Mouse (Mus musculus) limb, embryonic 13.5 days (tissue): Measurements from ENCODE around the gene Olfr73. TPM values are rescaled to one million over a fixed set of nuclear protein-coding genes. Genes with fewer than 3 reads are reported as not detected.
"Not testable (repeated sequence)": the region's sequence is repeated elsewhere in the genome, so short reads cannot be mapped to it uniquely, and the experiment has no call there.

Source experiments
- ATAC-seq: fragments of 200-750 bp; cut with Nextera tagmentation; 2 replicates; pipeline ENCODE4 v1.8.0; 2017; ENCODE audit warnings: low read depth, moderate number of reproducible peaks, moderate TSS enrichment; ENCODE audit not compliant: low FRiP score
- H3K27ac ChIP-seq: fragments of 300-500 bp; sonication (generic); 2 replicates; pipeline ENCODE4 v1.5.1; 2015; ENCODE audit warnings: inconsistent platforms, mild to moderate bottlenecking, moderate library complexity
- H3K27me3 ChIP-seq: fragments of 300-500 bp; sonication (generic); 2 replicates; pipeline ENCODE4 v1.6.1; 2015; ENCODE audit warnings: mild to moderate bottlenecking, inconsistent platforms
- H3K36me3 ChIP-seq: fragments of 300-500 bp; sonication (generic); 2 replicates; pipeline ENCODE4 v1.6.1; 2015; ENCODE audit warnings: inconsistent platforms, mild to moderate bottlenecking, moderate library complexity
- H3K4me1 ChIP-seq: fragments of 300-500 bp; sonication (generic); 2 replicates; pipeline ENCODE4 v1.6.1; 2015; ENCODE audit warnings: inconsistent platforms
- H3K4me2 ChIP-seq: fragments of 300-500 bp; sonication (generic); replicated peaks from 2 replicates; pipeline ENCODE4 v1.6.1; 2015; ENCODE audit warnings: inconsistent platforms, mild to moderate bottlenecking, moderate library complexity
- H3K4me3 ChIP-seq: fragments of 300-500 bp; sonication (generic); 2 replicates; pipeline ENCODE4 v1.5.1; 2015; ENCODE audit warnings: moderate library complexity, mild to moderate bottlenecking, inconsistent platforms
- H3K9ac ChIP-seq: fragments of 300-500 bp; sonication (generic); 2 replicates; pipeline ENCODE4 v1.6.1; 2015; ENCODE audit warnings: mild to moderate bottlenecking, inconsistent platforms
- H3K9me3 ChIP-seq: fragments of 300-500 bp; sonication (generic); 2 replicates; pipeline ENCODE4 v1.6.1; 2016; ENCODE audit warnings: inconsistent platforms
- WGBS: fragments of 180-500 bp; shearing (Covaris S2); methylation state at CpG from one replicate; pipeline ENCODE4 v1.1.7; 2015; 5-methylcytosine and 5-hydroxymethylcytosine counted together
- polyA plus RNA-seq: library from polyadenylated mRNA; unstranded; fragments of >200 nt; fragmentation: Nextera tagmentation; extraction: Ambion mirVana; gene quantifications from 2 replicates; pipeline ENCODE4 v1.2.1, GENCODE M21; 2015

Gene Olfr73
- not detected in 2 replicates for polyA plus RNA-seq

DNA sequence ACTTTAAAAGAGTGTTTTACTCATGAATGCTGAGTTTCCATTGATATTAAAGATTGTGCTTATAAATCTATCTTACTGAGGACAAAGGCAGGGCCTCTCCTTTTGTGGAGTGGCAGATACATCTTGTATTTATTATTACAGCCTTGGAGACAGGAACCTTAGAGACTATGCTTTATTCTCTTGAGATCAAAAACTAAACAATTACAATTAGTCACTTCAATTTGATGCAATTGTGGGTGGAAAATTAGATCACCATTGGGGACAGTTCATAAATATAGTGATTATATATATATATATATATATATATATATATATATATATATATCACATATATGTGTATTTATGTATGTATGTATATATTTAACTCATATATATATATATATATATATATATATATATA is at the start of gene Olfr73:
Gene Olfr73, minus strand, starts transcription at position 101 of the 400 bp plus-strand sequence.
- Histone ChIP-seq H3K9ac (no peak within 1 kb of the TSS), H3K4me2 (no peak within 1 kb of the TSS), H3K27ac (no peak within 1 kb of the TSS), H3K36me3 (no peaks in the 10 kb centered on the region), H3K4me1 (no peaks in the 10 kb centered on the region), H3K9me3 (no peaks in the 10 kb centered on the region), H3K27me3 (no peaks in the 10 kb centered on the region), H3K4me3 (no peak within 1 kb of the TSS)
- no peak for ATAC-seq

- H3K4me2 ChIP-seq: no peak within 1 kb of the TSS
- H3K4me1 ChIP-seq: no peaks in the 10 kb centered on the region
- ATAC-seq: no peak
- H3K27me3 ChIP-seq: no peaks in the 10 kb centered on the region
- no peaks in the 10 kb centered on the region for H3K9me3 ChIP-seq
- H3K4me3 ChIP-seq: no peak within 1 kb of the TSS
- no peaks in the 10 kb centered on the region for H3K36me3 ChIP-seq
- H3K27ac ChIP-seq: no peak within 1 kb of the TSS
- no peak within 1 kb of the TSS for H3K9ac ChIP-seq
These were observed 34.2 kb upstream of the Olfr73 start, which contains the start of gene Olfr1163 for GRCm38 (mm10) chr2:88071730-88072129. Gene Olfr1163, minus strand, starts transcription at chr2:88071830.

GRCm38 (mm10) chr2:88063587-88063986 is 26.1 kb upstream of the Olfr73 start:
- WGBS: 94% methylated on average over 2 of the region's 2 CpGs
- Histone ChIP-seq H3K27ac (no peak overlapping the region), H3K4me1 (no peaks in the 10 kb centered on the region), H3K4me3 (no peak overlapping the region), H3K4me2 (no peak overlapping the region), H3K27me3 (no peaks in the 10 kb centered on the region), H3K9ac (no peak overlapping the region), H3K36me3 (no peaks in the 10 kb centered on the region), H3K9me3 (peaks cover 4% of the 10 kb centered on the region; the same call in 1 of the 2 replicates)
- no peak for ATAC-seq

- Histone ChIP-seq H3K4me1 (no peaks in the 10 kb centered on the region), H3K9ac (no peak within 1 kb of the TSS), H3K36me3 (no peaks in the 10 kb centered on the region), H3K27me3 (no peaks in the 10 kb centered on the region), H3K4me2 (no peak within 1 kb of the TSS), H3K4me3 (no peak within 1 kb of the TSS), H3K9me3 (no peaks in the 10 kb centered on the region), H3K27ac (no peak within 1 kb of the TSS)
- ATAC-seq: no peak
- WGBS: 81% methylated on average over 1 of the region's 1 CpGs
These were observed 13.5 kb upstream of the Olfr73 start, which contains the start of gene Olfr1162 for GRCm38 (mm10) chr2:88051029-88051428. Gene Olfr1162, minus strand, starts transcription at chr2:88051129.

GRCm38 (mm10) chr2:88022474-88022873 is 15.0 kb downstream of the Olfr73 start, which contains the start of gene Olfr1161:
Gene Olfr1161, plus strand, starts transcription at chr2:88022774.
- not testable (repeated sequence) for H3K27me3 ChIP-seq, ATAC-seq, H3K36me3 ChIP-seq, H3K27ac ChIP-seq, H3K4me3 ChIP-seq, H3K9ac ChIP-seq, H3K9me3 ChIP-seq, H3K4me2 ChIP-seq, H3K4me1 ChIP-seq
- 83% methylated on average over 1 of the region's 1 CpGs for WGBS

DNA sequence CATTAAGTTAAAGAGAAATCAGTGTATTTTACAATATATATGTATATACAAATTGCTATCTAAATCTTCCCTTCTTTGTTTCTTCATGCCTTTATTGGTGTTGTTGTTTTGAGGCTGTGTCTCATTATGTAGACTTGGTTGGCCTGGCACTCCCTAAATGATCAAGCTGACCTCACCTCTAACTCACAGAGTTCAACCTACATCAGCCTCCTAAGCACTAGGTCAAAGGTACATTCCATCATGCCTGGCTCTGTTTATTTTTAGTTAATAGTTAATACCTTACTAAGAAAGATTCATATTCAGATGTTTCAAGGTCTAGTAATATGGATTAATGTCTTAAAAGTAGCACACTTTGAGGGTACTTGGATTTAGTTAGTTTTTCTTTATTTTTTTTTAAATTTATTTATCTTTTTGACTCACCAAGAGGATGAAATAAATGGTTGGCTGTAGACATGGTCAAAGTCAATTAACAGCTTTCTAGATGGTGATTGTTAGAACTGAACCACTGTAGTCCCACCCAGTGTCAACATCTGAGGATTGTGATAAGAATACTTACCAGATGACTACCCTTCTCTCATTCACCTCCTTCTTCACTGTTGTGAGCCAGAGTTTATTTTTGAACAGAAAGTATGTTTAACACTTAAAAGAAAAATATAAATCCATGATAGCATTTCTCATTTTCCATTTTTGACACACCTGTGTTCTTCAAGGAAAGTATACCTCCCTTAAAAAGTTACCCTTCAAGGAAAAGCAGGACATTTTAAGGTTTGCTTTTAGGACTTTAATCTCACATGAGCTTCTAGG is 29.8 kb downstream of the Olfr73 start, which contains the start of gene Olfr1160:
Gene Olfr1160, minus strand, starts transcription at position 754 of the 804 bp plus-strand sequence.
- Histone ChIP-seq H3K27me3 (no peaks in the 10 kb centered on the region), H3K9ac (no peak within 1 kb of the TSS), H3K4me2 (no peak within 1 kb of the TSS), H3K9me3 (no peaks in the 10 kb centered on the region), H3K27ac (no peak within 1 kb of the TSS), H3K4me1 (no peaks in the 10 kb centered on the region), H3K4me3 (no peak within 1 kb of the TSS), H3K36me3 (no peaks in the 10 kb centered on the region)
- no peak for ATAC-seq

GRCm38 (mm10) chr2:87989813-87990212 is 47.7 kb downstream of the Olfr73 start, which contains the start of gene Olfr1158:
Gene Olfr1158, plus strand, starts transcription at chr2:87990113.
- Histone ChIP-seq H3K36me3 (no peaks in the 10 kb centered on the region), H3K4me2 (no peak within 1 kb of the TSS), H3K9me3 (no peaks in the 10 kb centered on the region), H3K4me3 (no peak within 1 kb of the TSS), H3K4me1 (no peaks in the 10 kb centered on the region), H3K9ac (no peak within 1 kb of the TSS), H3K27ac (no peak within 1 kb of the TSS), H3K27me3 (no peaks in the 10 kb centered on the region)
- no peak for ATAC-seq

Other genes starting within 250 kb of the Olfr73 start
- not detected in 2 replicates for gene Olfr1143, start 237.1 kb downstream of the Olfr73 start, polyA plus RNA-seq
- gene Olfr1145, start 227.9 kb downstream of the Olfr73 start, polyA plus RNA-seq: not detected in 2 replicates
- gene Olfr1148, start 207.2 kb downstream of the Olfr73 start, polyA plus RNA-seq: not detected in 2 replicates
- not detected in 2 replicates for gene Olfr1150-ps1, start 193.7 kb downstream of the Olfr73 start, polyA plus RNA-seq
- not detected in 2 replicates for gene Olfr1151, start 181.8 kb downstream of the Olfr73 start, polyA plus RNA-seq
- gene Olfr1152, start 171.2 kb downstream of the Olfr73 start, polyA plus RNA-seq: 0.03 TPM in 1 of 2 replicates, not detected in the other
- gene Olfr1153, start 142.7 kb downstream of the Olfr73 start, polyA plus RNA-seq: not detected in 2 replicates
- gene Olfr1154, start 132.5 kb downstream of the Olfr73 start, polyA plus RNA-seq: not detected in 2 replicates
- gene Olfr1155, start 92.6 kb downstream of the Olfr73 start, polyA plus RNA-seq: not detected in 2 replicates
- gene Olfr1156, start 84.6 kb downstream of the Olfr73 start, polyA plus RNA-seq: not detected in 2 replicates
- not detected in 2 replicates for gene Olfr1157, start 69.4 kb downstream of the Olfr73 start, polyA plus RNA-seq
- gene Olfr74, start 63.0 kb downstream of the Olfr73 start, polyA plus RNA-seq: not detected in 2 replicates
- not detected in 2 replicates for gene Olfr1158, start 47.6 kb downstream of the Olfr73 start, polyA plus RNA-seq
- not detected in 2 replicates for gene Olfr1160, start 29.4 kb downstream of the Olfr73 start, polyA plus RNA-seq
- gene Olfr1161, start 14.9 kb downstream of the Olfr73 start, polyA plus RNA-seq: not detected in 2 replicates
- gene Olfr1162, start 13.4 kb upstream of the Olfr73 start, polyA plus RNA-seq: not detected in 2 replicates
- not detected in 2 replicates for gene Olfr1163, start 34.1 kb upstream of the Olfr73 start, polyA plus RNA-seq
- not detected in 2 replicates for gene Olfr1164, start 56.3 kb upstream of the Olfr73 start, polyA plus RNA-seq
- not detected in 2 replicates for gene Olfr1166, start 90.6 kb upstream of the Olfr73 start, polyA plus RNA-seq
- gene Olfr1167, start 117.5 kb upstream of the Olfr73 start, polyA plus RNA-seq: not detected in 2 replicates
- not detected in 2 replicates for gene Olfr1168, start 144.2 kb upstream of the Olfr73 start, polyA plus RNA-seq
- gene Olfr1170, start 190.6 kb upstream of the Olfr73 start, polyA plus RNA-seq: not detected in 2 replicates
- not detected in 2 replicates for gene Olfr1173, start 242.2 kb upstream of the Olfr73 start, polyA plus RNA-seq